Mouse (Mus musculus): ENCODE results near the gene Igfbp7.

GRCm38 (mm10) chr5:77368194-77368593 lies 39.6 kb downstream of the Igfbp7 start:
- TF ChIP-seq EP300 (IDR thresholded peaks at IDR 0.05; ENCODE audit: insufficient read depth, low read depth, low read length) = no peak
- TF ChIP-seq CTCF (IDR thresholded peaks at IDR 0.05; ENCODE audit: low read depth, low read length) = no peak

Data from ES-Bruce4 (cell line).